Mouse (Mus musculus) ES-E14 (cell line): ENCODE measurements around the gene Yipf1. TPM values are rescaled to one million over a fixed set of nuclear protein-coding genes. Genes with fewer than 3 reads are reported as not detected.
"Not testable (repeated sequence)": the region's sequence is repeated elsewhere in the genome, so short reads cannot be mapped to it uniquely, and the experiment has no call there.

Experiments used
- DNase-seq: peaks from one replicate; pipeline ENCODE4 v3.0.0-alpha.2; 2013; ENCODE audit warnings: low read depth, low spot score
- H3K27ac ChIP-seq: 2 replicates; pipeline ENCODE4 v1.5.1; 2012; ENCODE audit warnings: low read depth, mild to moderate bottlenecking, low read length, moderate library complexity, mixed read lengths; ENCODE audit not compliant: poor library complexity, insufficient read depth, severe bottlenecking
- H3K36me3 ChIP-seq: 2 replicates; pipeline ENCODE4 v1.6.1; 2012; ENCODE audit warnings: mild to moderate bottlenecking, low read length, moderate library complexity, mixed read lengths; ENCODE audit not compliant: control insufficient read depth, poor library complexity, insufficient read depth, severe bottlenecking
- H3K4me1 ChIP-seq, 2 experiments: fragments of 150-350 bp in 1 of 2; sonication (generic) in 1 of 2; 2 replicates each; pipeline ENCODE4 v1.6.1; 2012; ENCODE audit warnings: low read length in 2 of 2, mild to moderate bottlenecking in 1 of 2, mixed read lengths in 1 of 2; ENCODE audit not compliant: control insufficient read depth in 2 of 2, insufficient read depth in 2 of 2, poor library complexity in 1 of 2
- H3K4me3 ChIP-seq, 2 experiments: fragments of 150-350 bp in 1 of 2; sonication (generic) in 1 of 2; 2 replicates each; pipeline ENCODE4 v1.5.1; 2012; ENCODE audit warnings: low read length in 2 of 2, low read depth in 1 of 2, mild to moderate bottlenecking in 1 of 2, mixed read lengths in 1 of 2; ENCODE audit not compliant: insufficient read depth in 1 of 2, poor library complexity in 1 of 2, severe bottlenecking in 1 of 2
- H3K9ac ChIP-seq: 2 replicates; pipeline ENCODE4 v1.6.1; 2012; ENCODE audit warnings: low read depth, mild to moderate bottlenecking, low read length, mixed read lengths; ENCODE audit not compliant: poor library complexity, insufficient read depth, severe bottlenecking
- H3K9me3 ChIP-seq: fragments of 150-350 bp; sonication (generic); 2 replicates; pipeline ENCODE4 v1.6.1; 2012; ENCODE audit warnings: low read depth, mild to moderate bottlenecking, low read length; ENCODE audit not compliant: control insufficient read depth, insufficient read depth
- CHD2 ChIP-seq: IDR thresholded peaks from 2 replicates; pipeline ENCODE4 v1.6.1; 2014; ENCODE audit warnings: mild to moderate bottlenecking, low read depth, low read length, inconsistent platforms
- HCFC1 ChIP-seq: IDR thresholded peaks from 2 replicates; pipeline ENCODE4 v1.6.1; 2012; ENCODE audit warnings: low read length, inconsistent platforms, borderline replicate concordance; ENCODE audit not compliant: insufficient read depth
- MAFK ChIP-seq: IDR thresholded peaks from 2 replicates; pipeline ENCODE4 v1.6.1; 2014; ENCODE audit warnings: mild to moderate bottlenecking, low read depth, low read length, inconsistent platforms; ENCODE audit not compliant: insufficient read depth
- ZC3H11A ChIP-seq: IDR thresholded peaks from 2 replicates; pipeline ENCODE4 v1.6.1; 2012; ENCODE audit warnings: low read depth, mild to moderate bottlenecking, inconsistent platforms, low read length, borderline replicate concordance
- ZNF384 ChIP-seq: IDR thresholded peaks from 2 replicates; pipeline ENCODE4 v1.6.1; 2012; ENCODE audit warnings: low read depth, low read length, inconsistent platforms
- in situ Hi-C, 2 experiments: fragments of 600-800 bp; cut with MboI; formaldehyde crosslinking; loops; one replicate each; pipeline ENCODE4 v1.15.1; 2025; ENCODE audit warnings: low sequenced_read_pairs in 2 of 2, inconsistent platforms in 1 of 2; ENCODE audit not compliant: unreplicated experiment in 2 of 2
- total RNA-seq: library from RNA; depleted of rRNA; stranded (reverse); fragments of 300-350 nt; gene quantifications from 2 replicates; pipeline ENCODE4 v1.2.3, GENCODE M21; 2012

The Yipf1 gene
- total RNA-seq, 1 experiment: 31.6 TPM

DNA sequence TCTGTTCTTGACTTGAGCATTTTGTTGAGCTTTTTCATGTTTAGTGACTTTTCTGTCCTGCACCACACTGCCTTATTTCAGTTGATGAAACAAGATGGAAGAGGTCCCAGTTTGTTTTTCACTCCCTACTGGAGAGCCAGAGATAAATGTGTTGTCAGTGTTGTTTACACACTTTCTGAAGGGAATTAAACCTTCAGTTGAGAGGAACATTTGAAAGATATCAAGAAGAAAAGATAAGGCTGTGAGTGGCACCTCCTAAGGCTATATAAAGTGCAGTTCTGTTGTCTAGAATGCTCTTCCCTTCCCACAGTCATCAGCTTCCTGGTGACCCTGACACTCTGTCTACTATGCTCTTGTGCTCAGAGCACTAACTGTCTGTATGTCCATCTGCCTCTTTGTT lies 37.2 kb downstream of the Yipf1 start:
- TF ChIP-seq HCFC1: no peak
- TF ChIP-seq MAFK: no peak
- Histone ChIP-seq H3K9ac (no peak overlapping the region), H3K9me3 (no peaks in the 10 kb centered on the region), H3K4me1 (no peaks in the 10 kb centered on the region), H3K36me3 (no peaks in the 10 kb centered on the region; the same call in 1 of the 2 replicates), H3K4me3 (no peak overlapping the region), H3K27ac (no peak overlapping the region)
- in situ Hi-C loops: loop anchor here in 1 of 2 experiments (25.0 kb wide), 1 partner anchor 539 kb away; the partner anchor contains the start of gene Acot11
- DNase-seq: no peak

DNA sequence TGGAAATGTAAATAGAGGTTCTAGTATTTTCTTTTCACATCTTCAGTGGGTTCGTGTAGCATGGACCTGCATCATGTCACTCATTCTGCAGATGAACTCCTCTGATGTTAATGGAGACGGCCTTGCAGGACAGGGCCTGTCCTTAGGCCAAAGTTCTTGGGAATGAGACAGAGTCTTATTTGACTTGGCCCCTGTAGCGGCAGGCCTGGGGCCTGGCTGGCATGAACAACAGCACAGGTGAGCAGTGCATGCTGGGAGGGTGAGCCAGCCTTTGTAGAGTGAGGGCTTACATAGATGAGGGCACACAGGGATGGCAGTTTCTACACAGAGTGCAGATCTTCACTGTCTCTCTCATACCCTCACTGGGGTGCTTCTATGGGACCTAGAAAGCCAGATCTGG lies 39.4 kb downstream of the Yipf1 start:
- Histone ChIP-seq H3K36me3 (no peaks in the 10 kb centered on the region; the same call in 1 of the 2 replicates), H3K9me3 (no peaks in the 10 kb centered on the region), H3K4me3 (no peak overlapping the region), H3K27ac (no peak overlapping the region), H3K4me1 (no peaks in the 10 kb centered on the region), H3K9ac (no peak overlapping the region)
- in situ Hi-C loops: loop anchor here in 1 of 2 experiments (25.0 kb wide), 1 partner anchor 541 kb away; the partner anchor contains the start of gene Acot11
- TF ChIP-seq MAFK: no peak
- TF ChIP-seq CHD2: no peak
- no peak for TF ChIP-seq ZNF384
- no peak for TF ChIP-seq ZC3H11A
- TF ChIP-seq HCFC1: no peak
- DNase-seq: no peak

DNA sequence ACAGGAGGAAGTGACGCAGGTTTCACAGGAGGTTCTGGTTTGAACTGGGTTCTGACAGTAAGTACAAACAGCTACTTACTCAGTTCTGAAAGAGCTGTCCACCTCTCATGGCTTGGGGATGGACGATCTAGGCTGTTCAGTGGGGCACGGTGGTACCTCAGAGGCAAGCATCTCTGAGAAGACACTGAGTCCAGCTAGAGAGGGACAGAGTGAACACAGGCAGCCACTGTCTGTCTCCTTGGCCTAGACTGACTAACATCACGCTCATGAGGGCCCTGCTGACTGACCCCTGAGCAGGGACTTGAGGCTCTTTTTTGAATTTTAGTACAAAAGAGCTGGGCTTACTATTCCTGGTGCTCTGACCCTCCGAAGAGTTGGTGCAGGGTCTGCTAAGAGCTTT lies 40.0 kb downstream of the Yipf1 start:
- DNase-seq: no peak
- H3K36me3 ChIP-seq: no peaks in the 10 kb centered on the region; the same call in 1 of the 2 replicates
- H3K27ac ChIP-seq: no peak overlapping the region
- H3K9me3 ChIP-seq: no peaks in the 10 kb centered on the region
- H3K4me3 ChIP-seq: no peak overlapping the region
- no peaks in the 10 kb centered on the region for H3K4me1 ChIP-seq
- in situ Hi-C loops: loop anchor here in 1 of 2 experiments (25.0 kb wide), 1 partner anchor 542 kb away; the partner anchor contains the start of gene Acot11
- no peak overlapping the region for H3K9ac ChIP-seq
- no peak for TF ChIP-seq HCFC1
- no peak for TF ChIP-seq MAFK
- no peak for TF ChIP-seq CHD2
- TF ChIP-seq ZC3H11A: no peak
- no peak for TF ChIP-seq ZNF384

- H3K9ac ChIP-seq: no peak overlapping the region
Measured at GRCm38 (mm10) chr4:107354543-107354942, 40.4 kb downstream of the Yipf1 start.

DNA sequence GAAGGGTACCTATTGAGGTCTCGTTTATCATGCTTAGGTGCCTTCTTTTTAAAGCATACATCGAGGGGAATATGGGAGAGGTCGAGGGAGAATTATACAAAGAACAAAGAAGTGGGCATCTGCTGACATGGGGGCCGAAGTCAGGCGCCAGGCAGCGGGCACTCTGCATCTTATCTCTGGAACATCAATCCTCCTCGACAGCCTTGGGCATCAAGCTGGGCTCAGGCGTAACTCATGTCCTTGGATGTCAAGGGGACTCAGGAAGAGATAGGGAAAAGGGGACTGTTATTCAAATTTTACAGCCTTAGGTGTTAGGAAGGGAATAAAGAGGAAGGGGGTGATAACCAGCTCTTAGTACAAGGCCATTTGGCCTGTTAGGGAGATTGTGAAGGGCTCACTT lies 43.0 kb downstream of the Yipf1 start:
- not testable (repeated sequence) for DNase-seq, H3K4me1 ChIP-seq, H3K4me3 ChIP-seq, H3K9ac ChIP-seq, H3K27ac ChIP-seq, H3K36me3 ChIP-seq, H3K9me3 ChIP-seq
- in situ Hi-C loops: loop anchor here in 1 of 2 experiments (25.0 kb wide), 1 partner anchor 545 kb away; the partner anchor contains the start of gene Acot11

More at GRCm38 (mm10) chr4:107354543-107354942, 40.4 kb downstream of the Yipf1 start:
- no peak for DNase-seq
- no peaks in the 10 kb centered on the region; the same call in 1 of the 2 replicates for H3K36me3 ChIP-seq
- TF ChIP-seq ZC3H11A (no peak), CHD2 (no peak), ZNF384 (no peak), HCFC1 (no peak), MAFK (no peak)
- no peak overlapping the region for H3K4me3 ChIP-seq
- no peaks in the 10 kb centered on the region for H3K4me1 ChIP-seq
- no peaks in the 10 kb centered on the region for H3K9me3 ChIP-seq
- in situ Hi-C loops: loop anchor here in 1 of 2 experiments (25.0 kb wide), 1 partner anchor 542 kb away; the partner anchor contains the start of gene Acot11
- no peak overlapping the region for H3K27ac ChIP-seq
